Mouse (Mus musculus) kidney, embryonic 14.5 days (tissue): ENCODE data around the gene Stra6. TPM values are rescaled to one million over a fixed set of nuclear protein-coding genes. Genes with fewer than 3 reads are reported as not detected.

Source experiments
- ATAC-seq: fragments of 200-750 bp; cut with Nextera tagmentation; 2 replicates; pipeline ENCODE4 v1.8.0; 2017; ENCODE audit warnings: moderate number of reproducible peaks, mild to moderate bottlenecking, moderate TSS enrichment, moderate library complexity; ENCODE audit not compliant: low FRiP score, low TSS enrichment
- H3K27ac ChIP-seq: fragments of 300-500 bp; sonication (generic); 2 replicates; pipeline ENCODE4 v1.5.1; 2014; ENCODE audit warnings: low read depth, mild to moderate bottlenecking, low read length, moderate library complexity, mixed read lengths
- H3K27me3 ChIP-seq: fragments of 300-500 bp; sonication (generic); 2 replicates; pipeline ENCODE4 v1.6.1; 2014; ENCODE audit warnings: mild to moderate bottlenecking, low read length; ENCODE audit not compliant: control insufficient read depth, insufficient read depth
- H3K36me3 ChIP-seq: fragments of 300-500 bp; sonication (generic); 2 replicates; pipeline ENCODE4 v1.6.1; 2014; ENCODE audit warnings: low read length, mixed read lengths; ENCODE audit not compliant: control insufficient read depth, insufficient read depth
- H3K4me1 ChIP-seq: fragments of 300-500 bp; sonication (generic); 2 replicates; pipeline ENCODE4 v1.6.1; 2014; ENCODE audit warnings: low read length, mixed read lengths; ENCODE audit not compliant: control insufficient read depth, insufficient read depth
- H3K4me2 ChIP-seq: fragments of 300-500 bp; sonication (generic); replicated peaks from 2 replicates; pipeline ENCODE4 v1.6.1; 2014; ENCODE audit warnings: low read depth, mild to moderate bottlenecking, low read length
- H3K4me3 ChIP-seq: fragments of 300-500 bp; sonication (generic); 2 replicates; pipeline ENCODE4 v1.5.1; 2014; ENCODE audit warnings: mild to moderate bottlenecking, low read length
- H3K9ac ChIP-seq: fragments of 300-500 bp; sonication (generic); 2 replicates; pipeline ENCODE4 v1.6.1; 2014; ENCODE audit warnings: low read depth, mild to moderate bottlenecking, low read length, moderate library complexity
- H3K9me3 ChIP-seq: fragments of 300-500 bp; sonication (generic); 2 replicates; pipeline ENCODE4 v1.6.1; 2016; ENCODE audit warnings: low read length; ENCODE audit not compliant: control insufficient read depth
- WGBS: fragments of 180-500 bp; shearing (Covaris S2); extraction: QIAGEN DNeasy Blood & Tissue Kit; methylation state at CpG from one replicate; pipeline ENCODE4 v1.1.7; 2014; 5-methylcytosine and 5-hydroxymethylcytosine counted together
- polyA plus RNA-seq: library from polyadenylated mRNA; unstranded; fragments of >200 nt; fragmentation: Nextera tagmentation; extraction: Ambion mirVana; gene quantifications from 2 replicates; pipeline ENCODE4 v1.2.1, GENCODE M21; 2014

Stra6 gene
- polyA plus RNA-seq, 1 experiment from 2014 or later: 39.2 TPM

GRCm38 (mm10) chr9:58031895-58032294 is 31.7 kb upstream of the Stra6 start:
- Histone ChIP-seq H3K4me2 (no peak overlapping the region), H3K36me3 (no peaks in the 10 kb centered on the region), H3K4me1 (no peaks in the 10 kb centered on the region), H3K4me3 (no peak overlapping the region), H3K9ac (no peak overlapping the region), H3K27ac (no peak overlapping the region), H3K27me3 (no peaks in the 10 kb centered on the region), H3K9me3 (no peaks in the 10 kb centered on the region)
- ATAC-seq: no peak
- WGBS: 82% methylated on average over 5 of the region's 5 CpGs

- Histone ChIP-seq H3K36me3 (no peaks in the 10 kb centered on the region), H3K27me3 (no peaks in the 10 kb centered on the region), H3K9me3 (no peaks in the 10 kb centered on the region), H3K4me3 (no peak overlapping the region), H3K4me1 (no peaks in the 10 kb centered on the region), H3K4me2 (no peak overlapping the region), H3K9ac (no peak overlapping the region), H3K27ac (no peak overlapping the region)
- WGBS: 70% methylated on average over 2 of the region's 2 CpGs
- no peak for ATAC-seq
Measured at GRCm38 (mm10) chr9:58035519-58035918, 28.1 kb upstream of the Stra6 start.

GRCm38 (mm10) chr9:58035951-58036698 is 27.5 kb upstream of the Stra6 start:
- Histone ChIP-seq H3K36me3 (no peaks in the 10 kb centered on the region), H3K9ac (no peak overlapping the region), H3K9me3 (no peaks in the 10 kb centered on the region), H3K27me3 (no peaks in the 10 kb centered on the region), H3K4me3 (no peak overlapping the region), H3K4me2 (no peak overlapping the region), H3K4me1 (no peaks in the 10 kb centered on the region), H3K27ac (no peak overlapping the region)
- no peak for ATAC-seq
- 69% methylated on average over 7 of the region's 7 CpGs for WGBS

GRCm38 (mm10) chr9:58036961-58037360 is 26.6 kb upstream of the Stra6 start:
- Histone ChIP-seq H3K36me3 (no peaks in the 10 kb centered on the region), H3K4me2 (no peak overlapping the region), H3K9me3 (no peaks in the 10 kb centered on the region), H3K9ac (no peak overlapping the region), H3K4me1 (peaks cover 4% of the 10 kb centered on the region), H3K4me3 (no peak overlapping the region), H3K27me3 (no peaks in the 10 kb centered on the region), H3K27ac (no peak overlapping the region)
- WGBS: 67% methylated on average over 4 of the region's 4 CpGs
- ATAC-seq: no peak

GRCm38 (mm10) chr9:58038500-58039168 is 25.0 kb upstream of the Stra6 start:
- H3K4me2 ChIP-seq: no peak overlapping the region
- peaks cover 12% of the 10 kb centered on the region for H3K4me1 ChIP-seq
- H3K9ac ChIP-seq: no peak overlapping the region
- whole genome bisulfite sequencing: 25% methylated on average over 19 of the region's 19 CpGs
- H3K36me3 ChIP-seq: no peaks in the 10 kb centered on the region
- no peaks in the 10 kb centered on the region for H3K27me3 ChIP-seq
- H3K9me3 ChIP-seq: no peaks in the 10 kb centered on the region
- peak; percentile 75 for ATAC-seq
- H3K4me3 ChIP-seq: no peak overlapping the region
- H3K27ac ChIP-seq: no peak overlapping the region

- ATAC-seq: no peak
- H3K27ac ChIP-seq: no peak overlapping the region
- H3K4me2 ChIP-seq: no peak overlapping the region
- H3K27me3 ChIP-seq: no peaks in the 10 kb centered on the region
- no peak overlapping the region for H3K4me3 ChIP-seq
- H3K4me1 ChIP-seq: peaks cover 12% of the 10 kb centered on the region
- H3K36me3 ChIP-seq: no peaks in the 10 kb centered on the region
- no peak overlapping the region for H3K9ac ChIP-seq
- WGBS: 49% methylated on average over 4 of the region's 4 CpGs
- no peaks in the 10 kb centered on the region for H3K9me3 ChIP-seq
Measured at GRCm38 (mm10) chr9:58040977-58041376, 22.6 kb upstream of the Stra6 start.

GRCm38 (mm10) chr9:58042391-58042790 is 21.2 kb upstream of the Stra6 start:
- 16% methylated on average over 10 of the region's 10 CpGs for WGBS
- no peaks in the 10 kb centered on the region for H3K36me3 ChIP-seq
- H3K27ac ChIP-seq: no peak overlapping the region
- no peak overlapping the region for H3K9ac ChIP-seq
- no peak overlapping the region for H3K4me3 ChIP-seq
- H3K4me2 ChIP-seq: no peak overlapping the region
- no peaks in the 10 kb centered on the region for H3K27me3 ChIP-seq
- H3K9me3 ChIP-seq: no peaks in the 10 kb centered on the region
- no peak for ATAC-seq
- peaks cover 12% of the 10 kb centered on the region for H3K4me1 ChIP-seq

- Histone ChIP-seq H3K4me1 (peaks cover 15% of the 10 kb centered on the region), H3K27ac (no peak overlapping the region), H3K36me3 (no peaks in the 10 kb centered on the region), H3K4me2 (no peak overlapping the region), H3K9me3 (no peaks in the 10 kb centered on the region), H3K9ac (no peak overlapping the region), H3K27me3 (no peaks in the 10 kb centered on the region), H3K4me3 (no peak overlapping the region)
- no peak for ATAC-seq
- WGBS: 87% methylated on average over 10 of the region's 10 CpGs
Measured at GRCm38 (mm10) chr9:58043496-58044017, 20.0 kb upstream of the Stra6 start.

GRCm38 (mm10) chr9:58044828-58045227 is 18.8 kb upstream of the Stra6 start:
- H3K9ac ChIP-seq: no peak overlapping the region
- peaks cover 15% of the 10 kb centered on the region for H3K4me1 ChIP-seq

More at GRCm38 (mm10) chr9:58044828-58045227, 18.8 kb upstream of the Stra6 start:
- H3K36me3 ChIP-seq: no peaks in the 10 kb centered on the region
- H3K9me3 ChIP-seq: no peaks in the 10 kb centered on the region
- WGBS: 20% methylated on average over 10 of the region's 10 CpGs
- no peak for ATAC-seq
- no peak overlapping the region for H3K4me2 ChIP-seq
- H3K4me3 ChIP-seq: no peak overlapping the region
- H3K27me3 ChIP-seq: no peaks in the 10 kb centered on the region
- no peak overlapping the region for H3K27ac ChIP-seq
